Mouse (Mus musculus) spleen, embryonic (tissue): Measurements from ENCODE around the gene Gm2916.
"Not testable (repeated sequence)": the region's sequence is repeated elsewhere in the genome, so short reads cannot be mapped to it uniquely, and the experiment has no call there.

Experiments used
- CTCF ChIA-PET: fragments of 350-600 bp; sonication (Branson Sonifier 250); formaldehyde crosslinking; loops from one replicate; lab custom pipeline; 2022; lab: Charles Lee

The Gm2916 gene

GRCm38 (mm10) chr14:3883872-3884271, at the start of gene Gm2916:
Gene Gm2916, plus strand, starts transcription at chr14:3884172.
- CTCF ChIA-PET, result not testable (repeated sequence)

GRCm38 (mm10) chr14:3845945-3846344, 38.0 kb upstream of the Gm2916 start, which contains the start of gene Gm3033:
Gene Gm3033, plus strand, starts transcription at chr14:3846245.
- CTCF ChIA-PET, result not testable (repeated sequence)

- CTCF ChIA-PET, result not testable (repeated sequence)
Observed at GRCm38 (mm10) chr14:3931456-3931855, 47.5 kb downstream of the Gm2916 start, which contains the start of gene Gm3029. Gene Gm3029, plus strand, starts transcription at chr14:3931756.

DNA sequence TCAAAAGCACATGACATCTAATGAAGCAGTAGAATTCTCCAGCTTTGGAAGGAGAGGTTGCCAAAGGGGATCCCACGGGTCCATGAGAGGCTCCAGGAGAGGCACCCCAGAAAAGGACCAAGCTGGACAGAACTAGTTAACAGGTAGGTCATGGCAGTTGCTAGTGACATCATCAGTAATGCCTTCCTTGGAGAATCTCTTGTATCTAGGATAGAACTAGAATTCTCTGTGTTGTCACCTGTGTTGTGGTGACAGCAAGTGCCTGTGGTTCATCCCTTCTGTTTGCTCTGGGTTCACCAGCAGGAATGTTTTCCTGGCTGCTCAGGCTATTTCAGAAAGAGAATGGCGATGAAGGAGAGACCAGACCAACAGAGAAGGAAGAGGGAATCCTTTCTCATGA, 79.3 kb downstream of the Gm2916 start, which contains the start of gene Gm3095:
Gene Gm3095 (plus strand): TSS at position 301 of the 400 bp plus-strand sequence.
- CTCF ChIA-PET, result not testable (repeated sequence)
